Mouse (Mus musculus) testis, adult 10 weeks (tissue): ENCODE results near the gene Gm11758. TPM values are rescaled to one million over a fixed set of nuclear protein-coding genes. Genes with fewer than 3 reads are reported as not detected.

ENCODE experiments used
- polyA plus RNA-seq: library from polyadenylated mRNA; stranded (reverse); fragments of 350-450 nt; fragmentation: Illumina TruSeq; extraction: RNeasy Lipid Tissue Mini Kit (QIAGEN cat#74804); gene quantifications from one replicate; pipeline ENCODE4 v1.2.3, GENCODE M21; 2014; ENCODE audit warnings: low read depth, low replicate concordance

Gm11758 gene
- polyA plus RNA-seq, result not detected

DNA sequence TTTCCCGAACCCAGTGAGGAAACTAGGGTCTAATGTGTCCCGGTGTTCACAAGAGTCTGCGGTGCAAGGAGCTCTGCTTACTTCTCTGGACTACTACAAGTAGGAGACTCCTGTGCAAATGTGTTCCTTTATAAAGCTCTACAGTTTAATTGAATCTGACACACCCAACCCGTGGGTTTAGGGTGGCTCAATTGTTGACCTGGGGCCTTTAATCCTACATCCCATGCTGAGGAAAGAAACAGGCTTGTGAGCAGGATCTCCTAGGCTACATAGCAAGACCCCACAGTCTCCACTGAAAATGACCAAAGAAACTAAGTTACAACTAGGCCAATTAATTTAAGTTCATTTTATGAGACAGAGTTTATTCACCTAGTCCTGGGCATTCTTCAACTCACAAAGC lies at the start of gene Gm11758:
Gm11758 (minus strand) TSS at position 101 of the 400 bp plus-strand sequence.

DNA sequence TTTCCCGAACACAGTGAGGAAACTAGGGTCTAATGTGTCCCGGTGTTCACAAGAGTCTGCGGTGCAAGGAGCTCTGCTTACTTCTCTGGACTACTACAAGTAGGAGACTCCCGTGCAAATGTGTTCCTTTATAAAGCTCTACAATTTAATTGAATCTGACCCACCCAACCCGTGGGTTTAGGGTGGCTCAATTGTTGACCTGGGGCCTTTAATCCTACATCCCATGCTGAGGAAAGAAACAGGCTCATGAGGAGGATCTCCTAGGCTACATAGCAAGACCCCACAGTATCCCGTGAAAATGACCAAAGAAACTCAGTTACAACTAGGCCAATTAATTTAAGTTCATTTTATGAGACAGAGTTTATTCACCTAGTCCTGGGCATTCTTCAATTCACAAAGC lies 44.6 kb upstream of the Gm11758 start, which contains the start of gene Gm11756:
Gm11756 (minus strand) TSS at position 101 of the 400 bp plus-strand sequence.

GRCm38 (mm10) chr4:73905853-73906252 lies 29.8 kb upstream of the Gm11758 start, which contains the start of gene Gm13871:
Gene Gm13871 (minus strand): TSS chr4:73905953.

DNA sequence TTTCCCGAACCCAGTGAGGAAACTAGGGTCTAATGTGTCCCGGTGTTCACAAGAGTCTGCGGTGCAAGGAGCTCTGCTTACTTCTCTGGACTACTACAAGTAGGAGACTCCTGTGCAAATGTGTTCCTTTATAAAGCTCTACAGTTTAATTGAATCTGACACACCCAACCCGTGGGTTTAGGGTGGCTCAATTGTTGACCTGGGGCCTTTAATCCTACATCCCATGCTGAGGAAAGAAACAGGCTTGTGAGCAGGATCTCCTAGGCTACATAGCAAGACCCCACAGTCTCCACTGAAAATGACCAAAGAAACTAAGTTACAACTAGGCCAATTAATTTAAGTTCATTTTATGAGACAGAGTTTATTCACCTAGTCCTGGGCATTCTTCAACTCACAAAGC lies 14.9 kb upstream of the Gm11758 start, which contains the start of gene Gm11757:
Gm11757 (minus strand) TSS at position 101 of the 400 bp plus-strand sequence.

Other genes with a start within 250 kb of the Gm11758 start
- not detected for gene Gm11236, start 238.1 kb downstream of the Gm11758 start, polyA plus RNA-seq
- gene Gm11239, start 207.9 kb downstream of the Gm11758 start, polyA plus RNA-seq, result not detected
- not detected for gene Gm428, start 192.8 kb downstream of the Gm11758 start, polyA plus RNA-seq
- gene Rasef, start 85.3 kb downstream of the Gm11758 start, polyA plus RNA-seq, result 53.9 TPM
- gene Gm11757, start 14.8 kb upstream of the Gm11758 start, polyA plus RNA-seq, result not detected
- gene Gm13871, start 29.7 kb upstream of the Gm11758 start, polyA plus RNA-seq, result not detected
- gene Gm11756, start 44.5 kb upstream of the Gm11758 start, polyA plus RNA-seq, result not detected
- not detected for gene 2310002L09Rik, start 74.6 kb upstream of the Gm11758 start, polyA plus RNA-seq
- 0.35 TPM for gene Frmd3, start 137.2 kb upstream of the Gm11758 start, polyA plus RNA-seq